Mouse (Mus musculus): Measurements from ENCODE around the gene Tpra1.

Tpra1 gene

DNA sequence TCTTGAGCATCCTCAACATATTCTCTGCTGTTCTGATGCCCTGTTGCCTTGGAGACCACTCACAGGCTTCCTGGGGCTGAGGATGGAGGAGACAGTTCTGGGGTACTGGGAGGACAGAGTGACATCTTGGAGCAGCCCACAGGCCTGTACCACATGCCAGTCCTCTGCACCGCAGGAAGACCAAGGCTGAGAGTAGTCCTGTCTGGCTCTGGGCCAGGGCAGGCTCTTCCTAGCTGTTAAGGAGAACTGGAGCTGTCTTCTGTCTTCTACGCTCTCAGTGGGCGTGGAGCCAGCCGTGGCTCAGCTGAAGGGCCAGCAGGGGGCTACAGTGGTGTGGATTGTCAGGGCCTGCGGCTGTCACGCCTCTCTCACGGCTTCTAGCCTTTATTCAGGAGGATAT lies 57.8 kb downstream of the Tpra1 start:
- DNase-seq = no peak

DNA sequence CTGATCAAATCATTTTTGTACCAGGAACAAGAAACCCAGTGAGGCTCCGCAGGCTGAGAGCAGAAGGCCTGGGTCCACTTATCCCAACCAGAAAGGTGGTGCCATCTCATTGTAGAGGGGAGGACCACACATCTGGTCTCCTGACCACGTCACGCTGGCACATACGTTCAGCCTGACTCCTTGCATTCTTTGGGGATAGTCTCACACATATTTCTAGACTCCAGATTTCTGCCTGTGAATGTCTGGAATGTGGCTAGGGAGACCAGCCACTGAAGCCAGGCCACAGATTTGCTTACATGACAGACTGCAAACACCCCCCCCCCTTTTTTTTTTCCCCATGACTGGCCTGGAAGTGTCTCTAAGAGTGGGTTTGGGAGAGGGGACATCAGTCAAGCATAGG lies 58.9 kb downstream of the Tpra1 start:
- DNase-seq = no peak

Data from thymus, postnatal 14 days (tissue).